Mouse (Mus musculus) adrenal gland, postnatal 10 days (tissue): ENCODE data around the gene Cdt1. TPM values are rescaled to one million over a fixed set of nuclear protein-coding genes. Genes with fewer than 3 reads are reported as not detected.

Experiments
- DNase-seq: peaks from one replicate; pipeline ENCODE4 v3.0.0; 2021; ENCODE audit warnings: mixed read lengths
- microRNA-seq: library from miRNA; unstranded; fragments of <30 nt; microRNA quantifications from one replicate; pipeline ENCODE4 v1.2.0, GENCODE M21; 2021
- total RNA-seq, 2 experiments: library from RNA; stranded (reverse); gene quantifications; 2 replicates each; pipeline ENCODE4 v1.2.3; 2021

The Cdt1 gene
- total RNA-seq, 2 experiments from 2014 or later = 17.2 to 20.7 TPM

- DNase-seq = peak; percentile 96
Measured at GRCm38 (mm10) chr8:122611295-122612133, 43.7 kb downstream of the Cdt1 start, which contains the start of the genes Galns and Trappc2l. Gene Galns, minus strand, starts transcription at chr8:122611463. Gene Trappc2l, plus strand, starts transcription at chr8:122611640.

- DNase-seq = no peak
Measured at GRCm38 (mm10) chr8:122616181-122616905, 48.5 kb downstream of the Cdt1 start.

- peak; percentile 92 for DNase-seq
Measured at GRCm38 (mm10) chr8:122617947-122618546, 50.2 kb downstream of the Cdt1 start.

GRCm38 (mm10) chr8:122618660-122619378 is 51.0 kb downstream of the Cdt1 start:
- DNase-seq = no peak

DNA sequence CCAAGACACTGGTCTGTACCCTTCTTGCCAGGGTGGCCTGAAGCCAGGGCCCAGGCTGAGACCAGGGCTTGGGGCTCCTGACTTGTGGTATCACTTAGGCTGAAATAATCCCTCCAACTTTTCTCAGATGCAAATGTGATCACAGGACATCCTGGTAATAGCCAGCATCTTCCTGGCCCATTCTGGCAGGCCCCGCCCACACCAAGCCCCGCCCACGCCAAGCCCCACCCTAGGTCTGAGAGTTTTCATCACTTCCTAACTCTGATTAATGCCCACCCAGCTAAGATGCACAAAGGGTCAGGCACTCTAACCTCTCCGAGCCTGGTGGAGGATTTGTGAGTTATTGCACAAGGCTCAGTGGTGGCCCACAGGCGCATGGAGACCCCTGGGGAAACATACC is 52.6 kb downstream of the Cdt1 start:
- no peak for DNase-seq

DNA sequence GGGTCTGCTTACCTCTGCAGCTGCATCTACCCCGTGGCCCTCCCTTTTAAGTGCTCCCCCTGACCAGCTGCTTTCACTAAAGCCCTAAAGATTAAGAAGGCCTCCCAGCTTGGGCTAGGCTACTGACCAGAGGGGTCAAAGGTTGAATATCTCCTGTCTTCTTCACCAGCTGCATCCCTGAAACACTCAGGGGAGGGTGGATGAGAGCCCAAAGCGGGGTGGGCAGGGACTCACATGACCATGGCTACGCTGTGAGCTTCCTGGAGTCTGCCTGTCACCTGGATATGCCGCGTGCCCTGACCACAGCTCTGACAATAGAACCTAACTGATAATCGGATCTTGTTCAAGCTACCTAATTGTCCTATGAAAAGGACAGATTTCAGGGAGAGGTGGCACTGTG is 54.9 kb downstream of the Cdt1 start, which contains the start of gene Pabpn1l:
Gene Pabpn1l, minus strand, starts transcription at position 13 of the 400 bp plus-strand sequence.
- no peak for DNase-seq

Small RNA genes lying within 50 kb of the gene (microRNA-seq; reads per million reads assigned to microRNA genes)
- gene Mir6396 = not detected

Other genes with a start within 250 kb of the Cdt1 start
- not detected for gene Trhr2, start 207.3 kb upstream of the Cdt1 start, total RNA-seq
- 10 to 100 TPM; 36.2 to 37.7 TPM for gene Zc3h18, start 191.4 kb upstream of the Cdt1 start, total RNA-seq
- gene Il17c, start 146.0 kb upstream of the Cdt1 start, total RNA-seq = not detected
- 10 to 100 TPM; 38.6 to 40.1 TPM for gene Cyba, start 135.1 kb upstream of the Cdt1 start, total RNA-seq
- gene Mvd, start 124.6 kb upstream of the Cdt1 start, total RNA-seq = 1 to 10 TPM; 7.4 to 8.0 TPM
- gene Snai3, start 107.3 kb upstream of the Cdt1 start, total RNA-seq = 1 to 10 TPM in 1 of 2 experiments, under 1 TPM in 1; 0.27 to 1.5 TPM
- gene Rnf166, start 92.0 kb upstream of the Cdt1 start, total RNA-seq = 10 to 100 TPM; 40.4 to 42.0 TPM
- gene Ctu2, start 91.9 kb upstream of the Cdt1 start, total RNA-seq = 10 to 100 TPM; 21.2 to 21.4 TPM
- 10 to 100 TPM; 31.5 to 41.5 TPM for gene Piezo1, start 16.7 kb upstream of the Cdt1 start, total RNA-seq
- gene Aprt, start 8.9 kb downstream of the Cdt1 start, total RNA-seq = 10 to 100 TPM; 67.5 to 72.3 TPM
- 1 to 10 TPM; 8.0 to 8.3 TPM for gene Galns, start 43.4 kb downstream of the Cdt1 start, total RNA-seq
- 10 to 100 TPM; 48.9 to 56.5 TPM for gene Trappc2l, start 43.6 kb downstream of the Cdt1 start, total RNA-seq
- not detected for gene Pabpn1l, start 54.7 kb downstream of the Cdt1 start, total RNA-seq
- gene Cbfa2t3, start 131.1 kb downstream of the Cdt1 start, total RNA-seq = 10 to 100 TPM; 12.0 to 14.3 TPM
- 10 to 100 TPM; 54.3 to 64.8 TPM for gene Acsf3, start 207.5 kb downstream of the Cdt1 start, total RNA-seq